Mouse (Mus musculus): ENCODE results near the gene Il13ra1. TPM values are rescaled to one million over a fixed set of nuclear protein-coding genes. Genes with fewer than 3 reads are reported as not detected.

The Il13ra1 gene
- polyA plus RNA-seq, 1 experiment from 2014 or later: 6.0 TPM

Other genes starting within 250 kb of the Il13ra1 start
- 12.7 and 15.3 TPM in 2 replicates for gene Dock11, start 223.3 kb upstream of the Il13ra1 start, polyA plus RNA-seq (2015; fragmentation: Nextera tagmentation; extraction: Ambion mirVana)
- gene Zcchc12, start 83.8 kb downstream of the Il13ra1 start, polyA plus RNA-seq (2015; fragmentation: Nextera tagmentation; extraction: Ambion mirVana): 102 and 104 TPM in 2 replicates
- 0.38 and 0.44 TPM in 2 replicates for gene Lonrf3, start 216.2 kb downstream of the Il13ra1 start, polyA plus RNA-seq (2015; fragmentation: Nextera tagmentation; extraction: Ambion mirVana)

Data from neural tube, embryonic 13.5 days (tissue).